Mouse (Mus musculus): ENCODE results near the gene Cir1.

Cir1 gene

DNA sequence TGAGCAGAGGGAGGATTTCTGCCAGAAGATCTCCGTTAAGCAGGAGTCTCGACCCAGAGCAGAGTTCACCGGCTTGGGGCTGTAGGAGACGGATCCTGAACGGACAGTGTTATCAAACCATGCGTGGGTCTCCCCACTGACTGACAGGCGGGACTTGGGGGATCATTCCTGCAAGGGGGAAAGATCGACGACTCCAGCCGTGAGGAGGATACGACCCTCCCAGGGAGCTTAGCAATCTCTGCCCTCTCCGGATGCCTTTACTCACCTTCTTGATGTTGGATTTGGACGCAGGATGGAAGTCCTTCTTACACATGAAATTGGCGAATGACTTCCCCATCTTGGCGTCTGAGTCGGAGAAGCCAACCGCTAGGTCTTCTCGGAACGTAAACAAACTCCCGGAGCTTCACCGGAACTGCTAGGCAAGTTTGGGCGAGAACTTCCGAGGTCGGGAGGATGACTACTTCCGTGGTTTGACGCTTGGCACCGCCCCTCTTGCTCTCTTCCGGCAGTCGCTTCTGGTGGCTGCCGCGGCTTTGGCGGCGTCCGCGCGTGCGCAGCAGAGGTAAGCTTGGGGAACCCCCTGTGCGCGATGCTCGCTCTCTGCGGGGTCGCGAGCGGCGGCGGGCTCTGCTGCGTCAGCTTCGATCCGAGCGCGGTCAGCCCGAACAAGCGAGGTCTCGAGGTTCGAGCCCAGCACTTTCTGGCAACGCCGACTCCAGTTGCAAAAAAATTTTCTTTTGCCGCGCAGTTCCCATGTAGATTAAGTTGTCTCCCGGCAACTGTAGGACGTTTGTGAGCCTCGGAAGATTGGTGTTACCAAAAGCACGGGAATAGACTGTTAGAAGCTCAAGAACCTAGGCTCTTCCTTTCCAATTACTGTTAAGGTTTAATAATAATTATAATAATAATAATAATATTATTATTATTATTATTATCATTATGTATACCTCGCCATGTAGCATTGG lies at the start of gene Cir1, which contains the start of gene Scrn3:
Gene Cir1 (minus strand): TSS at position 550 of the 965 bp plus-strand sequence.
Gene Scrn3 (plus strand): TSS at position 450 of the 965 bp plus-strand sequence.
- in situ Hi-C loops (cut with MboI), result no loop called here

DNA sequence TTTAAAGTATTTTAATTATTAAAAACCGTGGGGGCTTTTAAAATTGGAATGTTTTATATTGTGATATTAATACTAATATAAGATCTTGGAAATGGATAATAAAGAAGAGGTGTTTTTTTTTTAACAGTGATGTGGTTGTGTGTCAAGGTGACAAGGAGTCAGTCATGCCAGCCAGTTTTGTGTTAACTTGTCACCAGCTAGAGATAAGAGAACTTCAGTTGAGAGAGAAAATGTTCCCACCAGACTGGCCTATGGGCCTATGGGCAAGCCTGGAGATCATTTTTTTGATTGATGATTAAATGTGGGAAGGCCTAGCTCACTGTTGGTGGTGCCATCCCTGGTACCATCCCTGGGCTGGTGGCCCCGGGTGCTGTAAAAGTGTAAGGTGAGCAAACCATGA lies 48.0 kb upstream of the Cir1 start:
- in situ Hi-C loops (cut with MboI), result no loop called here

DNA sequence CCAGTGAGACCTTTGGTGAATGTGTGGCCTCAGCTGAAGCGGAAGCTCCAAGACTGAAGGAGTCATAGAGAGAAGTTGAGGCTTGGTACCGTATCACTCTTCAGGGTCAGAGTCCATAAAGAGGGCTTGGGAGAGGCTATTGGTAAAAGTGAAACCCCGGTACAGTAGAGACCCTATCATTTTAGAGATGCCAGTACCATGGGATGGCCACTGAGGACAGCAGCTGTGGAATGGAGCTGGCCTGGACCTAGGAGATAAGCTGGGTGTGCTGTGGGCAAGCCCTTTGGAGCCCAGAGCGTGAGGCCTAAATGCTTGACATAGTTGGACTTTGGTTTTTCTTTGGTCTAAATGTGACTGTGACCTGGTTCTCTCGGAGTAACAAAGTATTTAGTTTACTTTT lies 47.4 kb upstream of the Cir1 start:
- in situ Hi-C loops (cut with MboI), result no loop called here

DNA sequence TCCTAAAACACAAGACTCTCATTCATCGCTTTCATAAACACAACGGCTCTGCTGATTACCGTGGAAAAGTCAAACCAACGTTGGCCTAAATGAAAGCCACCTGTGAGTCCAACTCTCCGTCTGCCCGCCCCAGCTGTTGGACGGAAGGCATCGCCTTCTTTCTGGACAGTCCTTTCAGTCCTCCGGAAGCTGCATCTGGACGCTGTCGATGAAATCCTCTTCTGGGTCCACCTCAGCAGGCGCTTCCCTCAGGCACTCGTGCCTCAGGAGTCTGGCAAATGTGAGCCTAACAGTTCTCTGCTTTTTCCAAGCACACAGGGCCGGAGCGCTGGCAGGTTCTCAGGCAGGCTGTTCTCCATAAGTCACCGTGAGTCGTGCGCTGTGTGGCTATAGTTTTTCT lies 44.5 kb upstream of the Cir1 start:
- in situ Hi-C loops (cut with MboI), result no loop called here

DNA sequence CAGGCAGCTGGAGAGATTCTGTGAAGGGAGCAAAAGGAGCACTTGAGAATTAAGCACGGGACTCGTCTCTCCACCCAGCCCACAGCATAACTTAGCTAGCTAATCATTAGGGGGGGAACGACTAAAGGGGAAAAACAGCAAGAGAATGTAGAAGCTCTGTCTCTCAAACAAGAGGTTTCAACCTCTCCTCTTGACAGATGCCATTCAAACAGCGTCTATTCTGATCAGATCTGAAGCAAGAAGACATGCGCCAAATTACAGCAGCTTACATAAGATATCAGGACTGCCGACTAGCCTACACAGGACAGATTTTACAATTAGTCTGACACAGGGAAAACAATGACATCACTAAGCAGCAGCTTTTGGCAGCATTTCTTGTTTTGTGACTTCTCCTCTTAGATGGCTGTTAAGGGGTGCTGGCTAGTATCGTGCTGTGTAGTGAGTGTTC lies 39.5 kb upstream of the Cir1 start:
- in situ Hi-C loops (cut with MboI), result no loop called here

DNA sequence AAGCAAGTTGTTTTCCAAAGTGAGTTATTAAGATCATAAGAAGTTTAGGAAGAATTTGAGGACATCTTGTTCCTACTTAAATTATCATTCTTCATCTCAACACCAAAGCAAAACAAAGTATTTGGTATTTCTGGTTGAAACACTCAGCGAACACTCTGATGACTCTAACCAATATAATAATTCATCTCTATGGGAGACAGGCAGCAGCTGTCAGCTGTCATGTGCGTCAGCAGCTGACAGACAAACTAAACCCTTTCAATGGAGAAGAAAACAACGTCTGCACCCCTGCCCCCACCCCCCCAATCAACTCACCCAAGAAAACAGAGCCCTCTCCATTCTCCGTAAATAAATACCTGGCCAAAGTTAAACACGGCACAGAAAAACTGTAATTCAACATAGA lies 39.0 kb upstream of the Cir1 start:
- in situ Hi-C loops (cut with MboI), result no loop called here

DNA sequence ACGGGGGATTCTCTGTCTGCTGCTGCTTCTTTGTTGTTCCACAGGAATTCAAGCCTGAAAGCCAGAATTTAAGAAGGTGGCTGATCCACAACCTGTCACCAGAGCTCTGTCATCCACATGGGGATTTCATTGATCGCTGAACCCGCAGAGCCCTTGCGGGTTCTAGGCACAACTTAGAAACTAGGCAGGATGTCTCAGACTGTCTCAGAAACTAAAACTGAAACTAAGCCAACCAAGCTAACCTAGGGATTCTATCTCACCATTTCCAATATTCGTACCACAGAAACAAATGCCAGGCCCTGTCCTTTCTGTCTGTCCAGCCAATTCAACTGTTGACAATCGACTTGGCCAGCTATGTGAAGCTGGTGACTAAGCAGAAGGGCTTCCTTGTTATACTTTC lies 35.7 kb upstream of the Cir1 start:
- in situ Hi-C loops (cut with MboI), result no loop called here

DNA sequence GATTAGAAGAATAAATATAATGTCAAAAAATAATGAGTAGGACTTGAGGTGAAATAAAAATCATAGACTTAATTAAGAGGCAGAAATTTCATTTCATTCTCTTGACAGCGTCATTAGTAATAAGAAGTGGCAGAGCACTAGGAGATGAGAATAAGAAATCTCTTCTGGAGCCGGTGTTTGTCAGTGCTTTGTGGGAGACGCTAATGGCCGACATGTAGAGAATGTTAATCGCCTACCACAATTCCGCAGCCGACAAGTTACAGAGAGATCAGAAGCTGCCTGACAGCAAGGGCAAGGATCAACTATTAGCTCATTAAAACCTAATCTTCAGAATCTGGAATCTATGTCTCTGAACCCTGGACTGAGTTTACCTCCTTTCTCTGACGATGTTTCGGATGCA lies 35.3 kb upstream of the Cir1 start:
- in situ Hi-C loops (cut with MboI), result no loop called here

DNA sequence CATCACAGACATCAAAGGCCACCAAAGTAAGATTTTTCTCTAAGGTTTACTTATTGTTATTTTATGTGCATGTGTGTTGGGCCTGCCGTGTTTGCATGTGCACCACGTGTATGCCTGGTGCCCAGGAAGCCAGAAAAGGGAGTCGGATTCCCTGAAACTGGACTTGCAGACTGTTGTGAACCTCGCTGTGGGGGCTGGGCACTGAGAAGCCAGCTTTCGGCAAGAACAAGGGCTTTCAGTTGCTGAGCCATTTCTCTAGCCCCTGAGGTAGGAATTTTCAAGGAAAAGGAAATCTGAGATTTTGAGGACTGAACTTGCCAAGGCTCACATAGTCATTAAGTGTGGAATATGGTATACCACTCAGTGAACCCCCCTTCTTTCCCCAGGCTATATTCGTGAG lies 34.6 kb upstream of the Cir1 start:
- in situ Hi-C loops (cut with MboI), result no loop called here

DNA sequence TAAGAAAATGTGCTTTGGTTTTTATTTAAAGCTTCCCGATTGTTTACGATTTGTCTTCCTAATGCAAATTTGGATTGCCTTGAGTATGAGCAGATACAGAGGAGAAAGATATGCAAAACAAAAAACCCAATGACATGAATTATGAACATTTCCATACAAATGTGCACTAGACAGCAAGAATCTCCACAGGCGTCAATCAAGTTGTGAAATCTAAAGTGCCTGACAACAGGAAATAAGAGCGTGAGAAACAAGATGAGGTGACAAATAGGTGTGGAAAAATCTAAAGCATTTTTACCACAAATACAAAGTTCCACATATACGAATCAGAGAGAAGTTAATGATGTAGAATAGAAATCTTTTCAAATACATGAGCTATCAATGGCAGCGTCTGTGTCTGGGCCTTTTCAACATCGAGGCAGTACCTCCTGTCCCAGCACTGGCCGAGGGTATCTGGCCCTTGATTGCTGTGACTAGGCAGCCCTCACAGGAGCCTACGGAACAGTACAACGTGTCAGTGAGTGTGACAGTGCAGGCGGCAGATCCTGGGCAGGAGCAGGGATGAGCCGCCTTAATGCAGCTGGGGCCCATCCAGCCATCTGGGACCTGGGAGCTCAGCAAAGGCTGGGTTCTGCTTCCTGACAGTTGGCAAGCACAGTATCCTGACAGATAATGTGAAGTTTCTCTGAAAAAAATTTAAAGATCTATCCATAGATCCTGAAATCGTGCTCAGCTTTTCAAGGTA lies 34.0 kb upstream of the Cir1 start:
- in situ Hi-C loops (cut with MboI), result no loop called here

DNA sequence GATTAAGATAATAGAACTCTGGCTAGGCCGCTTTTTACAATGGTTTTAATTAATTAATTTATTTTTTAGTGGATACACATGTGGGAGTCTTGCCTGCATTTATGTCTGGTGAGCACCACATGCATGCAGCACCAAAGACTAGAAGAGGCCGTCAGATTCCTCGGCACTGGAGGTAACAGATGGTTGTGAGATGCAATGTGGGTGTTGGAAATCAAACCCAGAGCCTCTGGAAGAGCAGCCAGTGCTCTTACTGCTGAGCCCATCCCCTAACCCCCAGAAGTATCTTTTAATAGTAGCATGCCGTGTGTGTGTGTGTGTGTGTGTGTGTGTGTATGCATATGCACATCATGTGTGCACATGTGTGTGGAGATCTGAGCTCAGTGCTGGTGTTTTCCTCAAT lies 32.7 kb upstream of the Cir1 start:
- in situ Hi-C loops (cut with MboI), result no loop called here

DNA sequence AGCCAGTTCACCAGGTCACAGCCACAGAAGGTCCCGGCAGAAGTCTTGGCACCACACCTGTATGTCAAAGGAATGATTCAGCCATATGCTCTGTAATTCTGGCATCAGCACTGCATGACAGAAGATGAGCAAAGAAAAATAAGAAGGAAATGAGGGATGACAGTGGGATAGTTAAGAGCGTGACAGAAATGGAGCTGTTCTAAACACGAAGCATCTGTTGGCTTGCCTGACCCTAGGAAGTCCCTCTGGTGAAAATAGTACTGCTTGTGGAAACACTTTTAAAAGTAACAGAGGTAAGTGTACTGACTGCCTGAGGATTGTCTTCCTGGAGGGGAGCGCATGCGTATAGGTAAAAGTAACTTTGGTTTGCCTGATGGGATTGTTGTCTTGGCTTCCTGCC lies 31.2 kb upstream of the Cir1 start:
- in situ Hi-C loops (cut with MboI), result no loop called here

DNA sequence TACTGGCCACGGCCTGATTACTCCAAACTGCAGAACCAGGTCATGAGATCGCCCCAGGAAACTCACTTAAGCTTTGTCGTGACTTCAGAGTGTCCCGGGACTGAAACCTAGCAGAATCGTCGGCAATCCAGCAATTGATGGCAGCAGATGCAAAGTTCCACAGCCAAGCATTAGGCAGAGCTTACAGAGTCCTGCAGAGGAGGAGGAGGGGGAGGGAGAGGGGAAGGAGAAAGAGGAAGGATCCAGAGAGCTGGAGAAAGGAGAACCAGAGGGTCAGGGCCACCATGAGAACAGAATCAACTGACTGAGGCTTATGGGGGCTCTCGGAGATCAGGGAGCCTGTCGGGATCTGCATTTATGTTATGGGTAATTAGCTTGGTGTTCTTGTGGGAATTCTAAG lies 25.9 kb upstream of the Cir1 start:
- in situ Hi-C loops (cut with MboI), result no loop called here

DNA sequence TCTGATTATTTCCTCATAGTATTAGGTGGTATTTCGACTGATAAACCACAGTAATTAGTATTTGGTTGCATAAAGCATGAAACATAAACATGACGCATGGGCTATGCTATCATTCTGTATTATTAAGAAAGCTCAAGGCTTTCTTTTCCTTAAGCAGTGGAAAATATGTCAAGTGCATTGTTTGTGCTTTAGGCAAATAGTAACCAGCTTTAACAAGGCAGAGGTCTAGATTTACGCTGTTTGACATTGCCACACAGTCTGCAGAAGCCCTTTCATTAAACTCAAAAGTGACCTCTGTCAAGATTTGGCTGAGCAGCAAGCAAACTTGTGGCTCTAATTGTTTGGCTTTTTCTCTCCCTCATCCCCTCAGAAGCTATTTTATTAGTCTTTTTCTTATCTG lies 23.4 kb upstream of the Cir1 start:
- in situ Hi-C loops (cut with MboI), result no loop called here

DNA sequence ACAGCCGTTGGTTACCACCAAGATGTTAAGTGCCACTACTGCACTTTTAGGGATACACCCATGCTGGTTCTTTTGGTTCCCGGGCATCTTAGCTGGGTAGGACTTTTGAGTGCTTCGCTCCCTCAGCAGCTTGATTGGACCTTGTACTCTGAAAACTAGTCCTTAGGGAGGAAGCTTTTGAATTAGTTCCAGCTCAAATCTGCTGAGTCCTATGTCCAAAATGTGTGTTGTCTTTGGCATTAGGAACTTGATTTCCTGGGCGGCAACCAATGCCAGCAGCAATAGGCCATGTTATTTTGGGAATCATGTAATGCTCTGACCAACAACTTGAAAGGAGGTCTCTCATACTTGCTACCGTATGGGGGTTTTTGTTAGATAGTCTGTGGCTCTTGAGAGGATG lies 13.4 kb upstream of the Cir1 start:
- in situ Hi-C loops (cut with MboI), result no loop called here

DNA sequence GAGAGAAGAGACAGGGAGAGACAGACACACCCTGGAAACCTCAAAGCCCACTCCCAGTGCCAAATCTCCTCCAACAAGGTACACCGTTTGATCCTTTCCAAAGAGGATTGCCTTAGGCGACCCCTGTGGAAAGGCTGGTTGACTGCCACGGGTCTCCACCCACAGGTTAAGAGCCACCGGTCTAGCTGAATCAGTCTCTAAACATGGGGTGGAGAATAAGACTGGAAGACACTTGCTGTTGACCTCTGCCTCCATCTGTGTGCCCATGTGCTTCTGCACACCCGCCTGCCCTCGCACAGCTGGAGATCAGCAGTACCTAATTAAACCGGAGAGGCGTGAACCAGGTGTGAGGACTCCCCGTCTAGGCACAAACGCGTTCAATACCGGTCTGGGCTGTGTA lies 10.5 kb upstream of the Cir1 start:
- in situ Hi-C loops (cut with MboI), result no loop called here

DNA sequence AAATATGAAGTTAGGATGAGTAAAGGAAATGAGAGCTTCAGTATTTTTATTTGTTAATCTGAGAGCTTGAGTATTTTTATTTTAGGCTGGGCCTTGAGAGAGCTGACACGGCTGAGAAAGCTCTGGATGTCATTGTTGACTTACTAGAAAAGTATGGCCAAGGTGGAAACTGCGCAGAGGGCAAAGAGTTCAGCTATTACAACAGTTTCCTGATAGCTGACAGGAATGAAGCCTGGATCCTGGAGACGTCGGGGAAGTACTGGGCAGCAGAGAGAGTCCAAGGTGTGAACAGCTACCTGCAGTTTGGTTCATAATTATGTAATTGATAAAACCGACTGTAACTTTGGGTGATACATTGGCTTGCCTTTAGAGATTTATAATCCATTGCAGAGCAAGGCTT lies 6.7 kb upstream of the Cir1 start:
- in situ Hi-C loops (cut with MboI), result no loop called here

DNA sequence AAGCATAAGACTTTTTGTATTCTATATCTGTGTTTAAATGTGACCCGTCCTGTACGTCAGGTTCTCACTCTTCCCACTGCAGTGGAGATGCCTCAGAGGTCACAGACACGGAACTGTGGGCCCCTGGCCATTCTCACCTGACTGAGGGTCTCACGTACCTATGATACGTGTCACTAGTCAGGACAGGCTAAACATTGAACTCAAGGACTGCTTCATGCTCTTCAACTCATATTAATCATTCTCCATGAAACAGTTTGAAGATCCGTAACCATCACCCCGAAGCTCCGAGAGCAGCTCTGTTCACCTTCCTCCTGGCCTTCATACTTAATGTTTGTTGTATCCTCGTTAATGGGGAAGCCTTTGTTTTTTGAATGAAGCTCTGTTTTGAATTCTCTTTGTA lies 4.9 kb upstream of the Cir1 start:
- in situ Hi-C loops (cut with MboI), result no loop called here

DNA sequence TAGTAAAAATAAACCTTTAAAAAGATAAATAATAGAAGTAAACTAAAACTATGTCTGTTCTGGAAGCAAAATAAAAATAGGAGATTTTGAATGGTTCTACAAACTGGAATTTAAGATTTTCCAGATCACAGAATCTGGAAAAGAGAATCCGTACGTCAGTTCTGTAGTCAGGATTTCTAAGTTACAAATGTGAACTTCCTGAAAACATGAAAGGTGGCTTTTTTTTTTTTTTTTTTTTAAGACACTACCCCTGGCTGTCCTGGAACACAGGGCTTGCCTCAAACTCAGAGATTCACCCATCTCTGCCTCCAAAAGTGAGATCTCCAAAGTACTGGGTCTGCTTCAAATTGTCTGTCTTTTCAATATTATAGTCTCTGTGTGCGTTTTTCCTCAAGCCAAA lies 1.8 kb upstream of the Cir1 start:
- in situ Hi-C loops (cut with MboI), result no loop called here

DNA sequence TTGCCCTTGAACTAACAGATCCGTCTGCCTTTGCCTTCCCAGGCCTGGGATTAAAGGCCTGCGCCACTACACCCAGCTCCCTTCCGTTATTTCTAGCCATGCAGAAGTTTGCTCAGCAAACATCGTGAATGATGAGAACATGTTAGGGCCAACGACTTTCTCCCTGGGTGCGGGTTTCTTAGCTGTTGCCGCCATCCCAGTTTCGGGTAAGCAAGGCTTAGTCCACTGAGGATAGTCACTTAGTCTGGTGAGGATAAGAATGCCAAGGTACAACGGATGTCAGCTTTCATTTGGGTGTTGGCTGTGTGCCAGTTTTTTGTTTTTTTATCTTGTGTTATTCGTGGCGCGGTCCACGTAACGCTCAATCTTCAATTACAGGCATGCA lies 608 bp upstream of the Cir1 start:
- in situ Hi-C loops (cut with MboI), result no loop called here

DNA sequence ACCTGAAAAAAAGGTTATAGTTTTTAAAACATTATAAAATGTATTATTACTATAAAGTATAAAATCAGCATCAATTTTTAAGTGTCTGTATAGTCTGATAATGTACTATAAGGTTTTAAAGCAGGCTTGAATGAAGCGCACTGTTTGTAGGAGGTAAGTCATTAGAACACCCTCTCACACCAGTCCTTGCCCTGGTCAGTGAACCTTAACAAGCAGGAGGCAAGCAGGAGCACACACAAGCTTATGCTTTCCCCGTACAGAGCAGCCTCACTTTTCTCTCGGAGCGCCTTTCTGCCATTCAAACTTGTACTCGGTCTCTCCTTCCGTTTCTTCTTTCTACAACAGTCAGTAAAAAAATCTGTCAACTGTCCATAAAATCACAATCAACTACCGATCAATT lies 6.5 kb downstream of the Cir1 start:
- in situ Hi-C loops (cut with MboI), result no loop called here

DNA sequence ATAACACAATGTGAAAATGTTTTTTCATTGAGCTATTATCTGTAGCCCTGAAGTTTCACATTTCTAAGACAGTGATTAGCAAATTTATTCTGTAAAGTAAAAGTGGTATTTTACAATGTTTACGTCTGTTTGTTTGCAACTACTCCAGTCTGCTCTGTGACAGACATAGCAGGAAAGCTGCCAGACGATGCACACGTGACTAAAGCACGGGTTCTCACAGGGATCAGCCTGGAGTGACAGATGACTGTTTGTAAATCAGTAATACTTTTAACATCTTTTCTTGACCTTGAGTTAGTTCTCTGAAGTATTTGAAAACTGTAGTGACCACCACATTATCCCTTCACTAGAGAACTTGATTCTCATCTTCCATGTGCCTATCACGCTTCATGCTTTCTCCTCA lies 8.0 kb downstream of the Cir1 start:
- in situ Hi-C loops (cut with MboI), result no loop called here

DNA sequence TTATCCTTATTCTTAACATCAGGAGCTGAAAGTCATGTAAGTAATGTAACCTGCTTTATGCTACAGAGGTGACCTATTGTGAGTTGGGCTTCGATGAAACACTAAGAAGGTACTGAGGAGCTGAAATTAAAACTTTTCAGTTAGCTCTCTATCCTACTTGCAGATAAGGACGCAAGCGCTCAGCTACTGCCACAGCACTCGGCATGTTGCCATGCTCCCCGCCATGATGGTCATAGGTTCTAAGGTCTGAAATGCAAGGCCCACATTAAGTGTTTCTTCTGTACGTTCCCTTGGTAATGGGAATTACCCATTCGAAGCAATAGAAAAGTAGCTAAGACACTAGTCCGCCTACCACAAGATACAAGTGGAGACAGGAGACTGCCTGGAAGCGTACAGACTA lies 9.8 kb downstream of the Cir1 start:
- in situ Hi-C loops (cut with MboI), result no loop called here

Measured in mature B cell (primary cell).